Mouse (Mus musculus) megakaryocyte, embryonic 14.5 days (primary cell): ENCODE measurements around the gene Stx2. TPM values are rescaled to one million over a fixed set of nuclear protein-coding genes. Genes with fewer than 3 reads are reported as not detected.
"Not testable (repeated sequence)": the region's sequence is repeated elsewhere in the genome, so short reads cannot be mapped to it uniquely, and the experiment has no call there.

Experiments
- H3K27me3 ChIP-seq: replicated peaks from 2 replicates; pipeline ENCODE3; 2012; ENCODE audit warnings: inconsistent platforms
- H3K36me3 ChIP-seq: replicated peaks from 2 replicates; pipeline ENCODE3; 2012; ENCODE audit warnings: low read length, inconsistent platforms, mixed read lengths
- H3K4me1 ChIP-seq: 2 replicates; pipeline ENCODE4 v1.6.1; 2012; ENCODE audit warnings: inconsistent platforms
- H3K4me3 ChIP-seq: replicated peaks from 2 replicates; pipeline ENCODE3; 2012; ENCODE audit warnings: moderate library complexity, mild to moderate bottlenecking, inconsistent platforms
- H3K9me3 ChIP-seq: 2 replicates; pipeline ENCODE4 v1.6.1; 2012; ENCODE audit warnings: inconsistent platforms
- FLI1 ChIP-seq: IDR thresholded peaks from 2 replicates; pipeline ENCODE4 v1.6.1; 2012; ENCODE audit warnings: low read length, inconsistent platforms, mixed read lengths
- GATA1 ChIP-seq: IDR thresholded peaks from 3 replicates; pipeline ENCODE4 v1.6.1; 2012; ENCODE audit warnings: mixed read lengths, low read length, inconsistent platforms, borderline replicate concordance
- polyA plus RNA-seq: library from polyadenylated mRNA; stranded (reverse); fragments of >175 nt; gene quantifications from 2 replicates; pipeline ENCODE4 v1.2.3, GENCODE M21; 2012; ENCODE audit warnings: low replicate concordance; ENCODE audit not compliant: insufficient read depth

The Stx2 gene
- polyA plus RNA-seq, 1 experiment = 12.8 TPM

- no peak overlapping the region for H3K4me3 ChIP-seq
- TF ChIP-seq FLI1 (no peak), GATA1 (no peak)
- no peaks in the 10 kb centered on the region for H3K27me3 ChIP-seq
- H3K36me3 ChIP-seq = no peaks in the 10 kb centered on the region
- no peaks in the 10 kb centered on the region for H3K4me1 ChIP-seq
- peaks cover 42% of the 10 kb centered on the region for H3K9me3 ChIP-seq
Observed at GRCm38 (mm10) chr5:128958916-128959315, 49.5 kb downstream of the Stx2 start.

- H3K4me1 ChIP-seq, H3K36me3 ChIP-seq, H3K4me3 ChIP-seq: not testable (repeated sequence)
- H3K9me3 ChIP-seq = peaks cover 29% of the 10 kb centered on the region
- peaks cover 23% of the 10 kb centered on the region for H3K27me3 ChIP-seq
Observed at GRCm38 (mm10) chr5:128954371-128954770, 54.0 kb downstream of the Stx2 start.

DNA sequence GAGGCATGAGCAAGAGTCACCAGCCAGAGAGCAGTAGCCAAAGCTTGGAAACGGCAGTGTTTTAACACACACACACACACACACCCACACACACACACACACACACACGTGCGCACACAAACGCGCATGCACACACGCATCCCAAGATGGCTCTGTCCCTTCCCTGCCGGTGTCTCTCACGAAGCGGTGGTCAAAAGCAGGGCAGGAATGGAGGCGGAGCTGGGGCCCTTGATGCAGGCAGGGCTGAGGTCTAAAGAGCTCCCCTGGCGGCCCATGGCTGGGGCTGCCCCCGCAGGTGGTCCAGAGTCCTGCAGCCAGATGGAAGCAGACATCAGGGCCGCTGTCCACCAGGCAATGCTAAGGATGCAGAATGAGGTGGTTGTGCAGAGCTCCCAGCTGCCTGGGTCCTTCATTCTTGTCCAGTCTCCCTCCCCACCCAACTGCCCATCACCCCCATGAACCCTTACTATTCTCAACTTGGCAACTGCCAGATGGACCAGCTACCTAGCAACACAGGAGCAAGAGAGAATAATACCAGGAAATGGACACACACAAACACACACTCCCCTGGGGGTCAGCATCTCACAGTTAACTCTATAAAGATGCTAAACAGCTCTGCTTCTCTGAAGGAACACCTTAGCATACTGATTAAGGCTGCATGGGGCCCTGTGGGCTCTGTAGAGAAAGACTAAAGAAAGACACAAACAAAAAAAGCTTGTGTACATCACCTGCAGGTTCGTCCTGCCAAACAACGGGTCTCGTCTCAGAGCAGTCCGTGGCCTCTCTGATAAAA is 54.9 kb downstream of the Stx2 start, which contains the start of gene Rimbp2:
Gene Rimbp2 (minus strand): TSS at position 209 of the 793 bp plus-strand sequence.
- peaks cover 23% of the 10 kb centered on the region for H3K27me3 ChIP-seq
- peaks cover 28% of the 10 kb centered on the region for H3K9me3 ChIP-seq
- no peak for TF ChIP-seq FLI1
- no peak for TF ChIP-seq GATA1
- H3K36me3 ChIP-seq = no peaks in the 10 kb centered on the region
- peak within 1 kb of the TSS; percentile 11 for H3K4me3 ChIP-seq
- no peaks in the 10 kb centered on the region for H3K4me1 ChIP-seq

DNA sequence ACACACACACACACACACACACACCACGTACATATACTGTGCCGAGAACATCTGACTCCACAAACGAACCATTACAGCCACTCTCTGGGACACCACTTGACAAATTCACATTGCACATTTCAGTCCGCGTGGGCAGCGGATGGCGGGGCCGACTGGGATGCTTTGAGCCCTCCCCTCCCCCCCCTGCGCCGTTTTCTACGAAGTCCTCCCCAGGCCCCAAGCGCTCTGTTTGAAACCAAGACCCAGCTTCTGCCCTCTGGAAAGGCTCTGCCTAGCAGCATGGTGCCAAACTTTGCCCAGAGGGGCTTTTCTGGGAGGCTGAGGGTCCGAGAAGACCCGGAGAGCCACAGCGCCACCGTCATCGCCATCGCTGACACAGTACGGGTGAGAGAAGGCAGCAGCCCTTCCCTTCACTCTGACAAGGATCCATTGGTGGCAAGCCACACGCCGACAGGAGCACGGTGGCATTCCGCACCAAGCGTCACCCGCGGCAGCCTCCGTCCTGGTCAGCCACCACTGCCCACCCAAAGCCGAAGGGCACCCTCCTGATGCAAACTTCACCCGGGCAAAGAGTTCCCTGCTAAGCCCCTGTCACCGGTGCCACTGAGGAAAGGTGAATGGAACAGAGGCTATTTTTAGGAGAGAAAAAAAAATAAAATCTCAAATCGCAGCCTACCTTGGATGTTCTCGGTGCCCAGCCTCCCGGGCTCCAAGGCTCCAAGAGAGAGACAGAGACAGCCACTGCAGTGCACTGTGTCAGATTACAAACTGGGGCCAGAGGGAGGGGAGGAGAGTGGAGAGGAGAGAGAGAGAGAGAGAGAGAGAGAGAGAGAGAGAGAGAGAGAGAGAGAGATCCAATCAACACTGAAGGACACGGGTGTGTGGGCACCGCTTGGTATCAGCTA is 55.8 kb downstream of the Stx2 start:
- Histone ChIP-seq H3K9me3 (peaks cover 22% of the 10 kb centered on the region), H3K36me3 (no peaks in the 10 kb centered on the region), H3K27me3 (peaks cover 23% of the 10 kb centered on the region), H3K4me3 (peak overlapping the region; percentile 11), H3K4me1 (no peaks in the 10 kb centered on the region)
- TF ChIP-seq FLI1 (no peak), GATA1 (no peak)

GRCm38 (mm10) chr5:128951472-128951871 is 56.9 kb downstream of the Stx2 start:
- no peaks in the 10 kb centered on the region for H3K36me3 ChIP-seq
- no peak overlapping the region for H3K4me3 ChIP-seq
- H3K9me3 ChIP-seq = peaks cover 28% of the 10 kb centered on the region
- no peaks in the 10 kb centered on the region for H3K4me1 ChIP-seq
- TF ChIP-seq GATA1 (no peak), FLI1 (no peak)
- peaks cover 23% of the 10 kb centered on the region for H3K27me3 ChIP-seq

GRCm38 (mm10) chr5:128947093-128947492 is 61.3 kb downstream of the Stx2 start:
- Histone ChIP-seq H3K27me3 (peaks cover 9% of the 10 kb centered on the region), H3K4me3 (no peak overlapping the region), H3K36me3 (no peaks in the 10 kb centered on the region), H3K9me3 (peaks cover 30% of the 10 kb centered on the region), H3K4me1 (no peaks in the 10 kb centered on the region)
- TF ChIP-seq GATA1 = no peak
- TF ChIP-seq FLI1 = no peak

DNA sequence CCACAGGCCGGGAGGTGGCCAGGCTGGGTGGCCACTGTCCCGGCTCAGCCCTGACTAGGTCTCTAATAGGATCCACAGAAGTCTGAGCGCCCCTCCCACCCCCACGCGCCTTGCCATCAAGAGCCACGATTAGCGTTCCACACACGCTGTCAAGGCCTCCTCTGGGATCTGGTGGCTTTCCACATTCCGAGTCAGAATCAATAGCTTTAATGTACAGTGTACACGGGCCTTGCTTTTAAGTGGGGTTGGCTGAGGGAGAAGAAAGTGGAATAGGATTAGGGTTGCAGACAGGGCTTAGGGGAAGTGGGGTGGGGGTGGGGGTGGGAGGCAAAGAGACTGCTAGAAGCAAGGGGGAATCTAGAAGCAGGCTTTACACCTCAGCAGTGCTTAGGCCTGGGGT is 67.9 kb downstream of the Stx2 start:
- Histone ChIP-seq H3K4me1 (no peaks in the 10 kb centered on the region), H3K9me3 (peaks cover 37% of the 10 kb centered on the region), H3K36me3 (no peaks in the 10 kb centered on the region), H3K27me3 (no peaks in the 10 kb centered on the region), H3K4me3 (no peak overlapping the region)
- TF ChIP-seq FLI1 = no peak
- TF ChIP-seq GATA1 = no peak

DNA sequence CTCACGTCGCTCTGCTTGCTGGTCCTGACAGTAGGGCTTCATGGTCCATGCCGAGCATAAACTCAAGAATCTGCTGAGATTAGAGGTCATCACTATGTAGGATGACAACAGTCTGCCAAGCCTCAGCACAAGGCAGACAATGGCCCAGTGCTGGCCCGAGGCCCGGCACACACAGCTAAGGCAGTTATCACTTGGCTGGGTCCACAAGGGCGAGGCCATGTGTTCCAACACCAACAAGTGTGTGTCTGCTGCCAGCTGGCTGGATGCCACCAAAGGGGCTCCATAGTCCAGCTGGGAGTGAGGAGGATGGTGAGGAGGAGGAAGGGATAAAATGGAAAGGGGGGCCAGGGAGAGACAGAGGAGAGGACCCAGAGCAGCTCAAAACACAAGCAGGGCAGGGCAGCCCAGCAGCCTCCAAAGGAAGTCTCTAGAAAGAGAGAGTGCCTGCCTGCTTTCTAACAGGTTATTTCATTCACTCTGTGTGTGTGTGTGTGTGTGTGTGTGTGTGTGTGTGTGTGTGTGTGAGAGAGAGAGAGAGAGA is 72.9 kb downstream of the Stx2 start:
- Histone ChIP-seq H3K4me1 (no peaks in the 10 kb centered on the region), H3K36me3 (no peaks in the 10 kb centered on the region), H3K27me3 (no peaks in the 10 kb centered on the region), H3K9me3 (peaks cover 35% of the 10 kb centered on the region), H3K4me3 (no peak overlapping the region)
- TF ChIP-seq FLI1 = no peak
- TF ChIP-seq GATA1 = no peak

Other genes with a start within 250 kb of the Stx2 start
- 0.25 TPM in 1 of 2 replicates, not detected in the other for gene Rimbp2, start 55.1 kb downstream of the Stx2 start, polyA plus RNA-seq
- gene Ran, start 11.5 kb upstream of the Stx2 start, polyA plus RNA-seq = 3,634 and 3,734 TPM in 2 replicates
- gene Adgrd1, start 88.2 kb upstream of the Stx2 start, polyA plus RNA-seq = 0.06 and 0.60 TPM in 2 replicates